Mouse (Mus musculus) CH12.LX (cell line): ENCODE results near the gene Clpb. TPM values are rescaled to one million over a fixed set of nuclear protein-coding genes. Genes with fewer than 3 reads are reported as not detected.

Source experiments
- DNase-seq: peaks from one replicate; pipeline ENCODE4 v3.0.0-alpha.2; 2013; ENCODE audit errors: extremely low read depth
- H3K27ac ChIP-seq: 2 replicates; pipeline ENCODE4 v1.5.1; 2012; ENCODE audit warnings: low read depth, mild to moderate bottlenecking, control low read depth, moderate library complexity; ENCODE audit not compliant: insufficient read depth
- H3K27me3 ChIP-seq: replicated peaks from 2 replicates; pipeline ENCODE3; 2012; ENCODE audit warnings: inconsistent platforms
- H3K36me3 ChIP-seq, 2 experiments: replicated peaks in 1 of 2; 2 replicates each; pipeline versions ENCODE3 to v1.6.1; 2012; ENCODE audit warnings: inconsistent platforms in 1 of 2, low read length in 1 of 2, mild to moderate bottlenecking in 1 of 2, mixed read lengths in 1 of 2, moderate library complexity in 1 of 2; ENCODE audit not compliant: control insufficient read depth in 1 of 2, insufficient read depth in 1 of 2
- H3K4me1 ChIP-seq, 2 experiments: 2 replicates each; pipeline ENCODE4 v1.6.1; 2012; ENCODE audit warnings: inconsistent platforms in 1 of 2, moderate library complexity in 1 of 2; ENCODE audit not compliant: insufficient read depth in 2 of 2, control insufficient read depth in 1 of 2
- H3K4me2 ChIP-seq: 2 replicates; pipeline ENCODE4 v1.6.1; 2012; ENCODE audit warnings: low read depth, mild to moderate bottlenecking, control low read depth; ENCODE audit not compliant: poor library complexity, insufficient read depth, severe bottlenecking
- H3K4me3 ChIP-seq, 3 experiments: fragments of 150-350 bp in 1 of 3; sonication (generic) in 1 of 3; replicated peaks in 1 of 3; 2 replicates each; pipeline versions ENCODE3 to v1.5.1; 2011 to 2012; ENCODE audit warnings: low read depth in 2 of 3, low read length in 2 of 3, mild to moderate bottlenecking in 2 of 3, moderate library complexity in 2 of 3, control low read depth in 1 of 3, improper control_type of control experiment in 1 of 3, inconsistent platforms in 1 of 3, mixed read lengths in 1 of 3; ENCODE audit not compliant: poor library complexity in 1 of 3
- H3K79me2 ChIP-seq: replicated peaks from 2 replicates; pipeline ENCODE4 v1.6.1; 2012; ENCODE audit warnings: mild to moderate bottlenecking, moderate library complexity; ENCODE audit not compliant: control insufficient read depth, poor library complexity, insufficient read depth, severe bottlenecking; ENCODE audit errors: extremely low read depth
- H3K9ac ChIP-seq: 2 replicates; pipeline ENCODE4 v1.6.1; 2012; ENCODE audit warnings: low read depth, mild to moderate bottlenecking, control low read depth, moderate library complexity; ENCODE audit not compliant: insufficient read depth
- H3K9me3 ChIP-seq: replicated peaks from 2 replicates; pipeline ENCODE3; 2012; ENCODE audit warnings: low read length, inconsistent platforms, mixed read lengths
- BHLHE40 ChIP-seq: IDR thresholded peaks from 2 replicates; pipeline ENCODE4 v1.6.1; 2011; ENCODE audit warnings: mild to moderate bottlenecking, low read depth, low read length, improper control_type of control experiment
- CHD1 ChIP-seq: IDR thresholded peaks from 2 replicates; pipeline ENCODE4 v1.6.1; 2012; ENCODE audit warnings: low read depth, low read length, improper control_type of control experiment, inconsistent platforms
- CHD2 ChIP-seq: IDR thresholded peaks from 2 replicates; pipeline ENCODE4 v1.6.1; 2011; ENCODE audit warnings: low read length, improper control_type of control experiment
- CTCF ChIP-seq, 2 experiments: IDR thresholded peaks in 1 of 2; conservative IDR thresholded peaks in 1 of 2; 2 replicates each; pipeline ENCODE4 v1.5.1; 2011 to 2012; ENCODE audit warnings: low read depth in 2 of 2, low read length in 2 of 2, improper control_type of control experiment in 1 of 2, inconsistent platforms in 1 of 2, mild to moderate bottlenecking in 1 of 2, moderate library complexity in 1 of 2
- E2F4 ChIP-seq: IDR thresholded peaks from 2 replicates; pipeline ENCODE4 v1.6.1; 2011; ENCODE audit warnings: low read depth, low read length, improper control_type of control experiment; ENCODE audit not compliant: insufficient replicate concordance
- ELF1 ChIP-seq: IDR thresholded peaks from 2 replicates; pipeline ENCODE4 v1.6.1; 2014; ENCODE audit warnings: low read depth, mild to moderate bottlenecking, inconsistent platforms, low read length, improper control_type of control experiment
- EP300 ChIP-seq: IDR thresholded peaks from 2 replicates; pipeline ENCODE4 v1.6.1; 2011; ENCODE audit warnings: low read length, improper control_type of control experiment
- ETS1 ChIP-seq: conservative IDR thresholded peaks from 2 replicates; pipeline ENCODE4 v1.6.1; 2012; ENCODE audit warnings: low read depth, mild to moderate bottlenecking, inconsistent platforms, low read length, improper control_type of control experiment, moderate library complexity
- GABPA ChIP-seq: IDR thresholded peaks from 2 replicates; pipeline ENCODE4 v1.6.1; 2012; ENCODE audit warnings: low read depth, low read length, improper control_type of control experiment, inconsistent platforms; ENCODE audit not compliant: insufficient replicate concordance
- HCFC1 ChIP-seq: IDR thresholded peaks from 2 replicates; pipeline ENCODE4 v1.6.1; 2012; ENCODE audit warnings: low read depth, mild to moderate bottlenecking, inconsistent platforms, low read length, improper control_type of control experiment
- IRF4 ChIP-seq: IDR thresholded peaks from 2 replicates; pipeline ENCODE4 v1.6.1; 2014; ENCODE audit warnings: low read depth, mild to moderate bottlenecking, inconsistent platforms, low read length, improper control_type of control experiment
- JUN ChIP-seq: IDR thresholded peaks from 2 replicates; pipeline ENCODE4 v1.6.1; 2011; ENCODE audit warnings: low read depth, mild to moderate bottlenecking, low read length, improper control_type of control experiment, moderate library complexity; ENCODE audit not compliant: insufficient read depth
- JUND ChIP-seq: conservative IDR thresholded peaks from 2 replicates; pipeline ENCODE4 v1.6.1; 2011; ENCODE audit warnings: low read depth, low read length, improper control_type of control experiment
- KAT2A ChIP-seq: IDR thresholded peaks from 2 replicates; pipeline ENCODE4 v1.6.1; 2012; ENCODE audit warnings: low read length, improper control_type of control experiment, inconsistent platforms; ENCODE audit not compliant: insufficient replicate concordance
- MAFK ChIP-seq: IDR thresholded peaks from 2 replicates; pipeline ENCODE4 v1.6.1; 2011; ENCODE audit warnings: low read length, improper control_type of control experiment; ENCODE audit not compliant: insufficient replicate concordance
- MAX ChIP-seq: IDR thresholded peaks from 2 replicates; pipeline ENCODE4 v1.6.1; 2011; ENCODE audit warnings: low read length, improper control_type of control experiment
- MAZ ChIP-seq: IDR thresholded peaks from 2 replicates; pipeline ENCODE4 v1.6.1; 2012; ENCODE audit warnings: low read depth, mild to moderate bottlenecking, inconsistent platforms, low read length, improper control_type of control experiment, moderate library complexity
- MEF2A ChIP-seq: IDR thresholded peaks from 2 replicates; pipeline ENCODE4 v1.6.1; 2014; ENCODE audit warnings: low read depth, mild to moderate bottlenecking, inconsistent platforms, low read length, improper control_type of control experiment, borderline replicate concordance
- MXI1 ChIP-seq: IDR thresholded peaks from 2 replicates; pipeline ENCODE4 v1.6.1; 2011; ENCODE audit warnings: mild to moderate bottlenecking, low read depth, low read length, improper control_type of control experiment
- MYC ChIP-seq: IDR thresholded peaks from 2 replicates; pipeline ENCODE4 v1.6.1; 2011; ENCODE audit warnings: low read depth, mild to moderate bottlenecking, improper control_type of control experiment, low read length
- NELFE ChIP-seq: IDR thresholded peaks from 2 replicates; pipeline ENCODE4 v1.6.1; 2011; ENCODE audit warnings: low read depth, low read length, improper control_type of control experiment
- NRF1 ChIP-seq: IDR thresholded peaks from 2 replicates; pipeline ENCODE4 v1.6.1; 2014; ENCODE audit warnings: low read depth, mild to moderate bottlenecking, inconsistent platforms, low read length, improper control_type of control experiment, moderate library complexity
- PAX5 ChIP-seq: IDR thresholded peaks from 2 replicates; pipeline ENCODE4 v1.6.1; 2012; ENCODE audit warnings: low read length, inconsistent platforms, mixed read lengths
- POLR2A ChIP-seq: IDR thresholded peaks from 2 replicates; pipeline ENCODE4 v1.6.1; 2011; ENCODE audit warnings: low read depth, mild to moderate bottlenecking, improper control_type of control experiment, low read length
- POLR2AphosphoS2 ChIP-seq: IDR thresholded peaks from 2 replicates; pipeline ENCODE4 v1.6.1; 2011; ENCODE audit warnings: low read depth, low read length, improper control_type of control experiment
- RAD21 ChIP-seq: IDR thresholded peaks from 2 replicates; pipeline ENCODE4 v1.6.1; 2011; ENCODE audit warnings: low read depth, mild to moderate bottlenecking, low read length, improper control_type of control experiment, moderate library complexity
- RCOR1 ChIP-seq: conservative IDR thresholded peaks from 2 replicates; pipeline ENCODE4 v1.6.1; 2012; ENCODE audit warnings: low read depth, mild to moderate bottlenecking, inconsistent platforms, low read length, improper control_type of control experiment
- SIN3A ChIP-seq: IDR thresholded peaks from 2 replicates; pipeline ENCODE4 v1.6.1; 2012; ENCODE audit warnings: low read length, improper control_type of control experiment, inconsistent platforms
- SMC3 ChIP-seq: IDR thresholded peaks from 2 replicates; pipeline ENCODE4 v1.6.1; 2011; ENCODE audit warnings: low read depth, low read length, improper control_type of control experiment
- TBP ChIP-seq: conservative IDR thresholded peaks from 2 replicates; pipeline ENCODE4 v1.6.1; 2011; ENCODE audit warnings: low read depth, low read length, improper control_type of control experiment
- TCF12 ChIP-seq: IDR thresholded peaks from 2 replicates; pipeline ENCODE4 v1.6.1; 2014; ENCODE audit warnings: low read depth, mild to moderate bottlenecking, inconsistent platforms, low read length, improper control_type of control experiment
- UBTF ChIP-seq: IDR thresholded peaks from 2 replicates; pipeline ENCODE4 v1.6.1; 2012; ENCODE audit warnings: low read depth, mild to moderate bottlenecking, inconsistent platforms, low read length, improper control_type of control experiment, moderate library complexity
- USF1 ChIP-seq: IDR thresholded peaks from 2 replicates; pipeline ENCODE4 v1.6.1; 2014; ENCODE audit warnings: low read depth, mild to moderate bottlenecking, inconsistent platforms, low read length, improper control_type of control experiment
- USF2 ChIP-seq: conservative IDR thresholded peaks from 2 replicates; pipeline ENCODE4 v1.6.1; 2011; ENCODE audit warnings: low read depth, low read length, improper control_type of control experiment
- ZC3H11A ChIP-seq: IDR thresholded peaks from 2 replicates; pipeline ENCODE4 v1.6.1; 2012; ENCODE audit warnings: low read depth, mild to moderate bottlenecking, inconsistent platforms, low read length, improper control_type of control experiment
- ZKSCAN1 ChIP-seq: IDR thresholded peaks from 2 replicates; pipeline ENCODE4 v1.6.1; 2012; ENCODE audit warnings: low read depth, inconsistent platforms, low read length, improper control_type of control experiment, borderline replicate concordance
- ZMIZ1 ChIP-seq: IDR thresholded peaks from 2 replicates; pipeline ENCODE4 v1.6.1; 2012; ENCODE audit warnings: low read depth, mild to moderate bottlenecking, inconsistent platforms, low read length, improper control_type of control experiment
- ZNF384 ChIP-seq: IDR thresholded peaks from 2 replicates; pipeline ENCODE4 v1.6.1; 2012; ENCODE audit warnings: low read depth, low read length, improper control_type of control experiment, inconsistent platforms
- dilution Hi-C: fragments of 300-500 bp; cut with MboI; formaldehyde crosslinking; loops from 2 replicates; pipeline ENCODE4 v1.14.3; 2020; ENCODE audit warnings: low sequenced_read_pairs; ENCODE audit not compliant: extremely low pct_unique_long_range_greater_than_20kb, extremely low pct_ligation_motif_present
- in situ Hi-C: fragments of 300-500 bp; cut with MboI; formaldehyde crosslinking; loops from 3 replicates; pipeline ENCODE4 v1.14.3; 2019; ENCODE audit warnings: low sequenced_read_pairs, low pct_ligation_motif_present, low pct_unique_long_range_greater_than_20kb, mixed read lengths
- polyA plus RNA-seq: library from polyadenylated mRNA; unstranded; fragments of >175 nt; gene quantifications from 2 replicates; pipeline ENCODE4 v1.2.1, GENCODE M21; 2012; ENCODE audit warnings: low read depth; ENCODE audit not compliant: insufficient read length
- total RNA-seq, 2 experiments: library from RNA; depleted of rRNA; stranded (reverse); fragments of 300-350 nt in 1 of 2; fragments of >200 nt in 1 of 2; gene quantifications; 2 replicates each; pipeline ENCODE4 v1.2.3; 2012 to 2014

Clpb gene
- total RNA-seq (2012; rRNA removed): 48.9 and 68.4 TPM in 2 replicates
- total RNA-seq (2014; rRNA removed): 41.7 and 46.0 TPM in 2 replicates
- 25.5 and 29.4 TPM in 2 replicates for polyA plus RNA-seq

DNA sequence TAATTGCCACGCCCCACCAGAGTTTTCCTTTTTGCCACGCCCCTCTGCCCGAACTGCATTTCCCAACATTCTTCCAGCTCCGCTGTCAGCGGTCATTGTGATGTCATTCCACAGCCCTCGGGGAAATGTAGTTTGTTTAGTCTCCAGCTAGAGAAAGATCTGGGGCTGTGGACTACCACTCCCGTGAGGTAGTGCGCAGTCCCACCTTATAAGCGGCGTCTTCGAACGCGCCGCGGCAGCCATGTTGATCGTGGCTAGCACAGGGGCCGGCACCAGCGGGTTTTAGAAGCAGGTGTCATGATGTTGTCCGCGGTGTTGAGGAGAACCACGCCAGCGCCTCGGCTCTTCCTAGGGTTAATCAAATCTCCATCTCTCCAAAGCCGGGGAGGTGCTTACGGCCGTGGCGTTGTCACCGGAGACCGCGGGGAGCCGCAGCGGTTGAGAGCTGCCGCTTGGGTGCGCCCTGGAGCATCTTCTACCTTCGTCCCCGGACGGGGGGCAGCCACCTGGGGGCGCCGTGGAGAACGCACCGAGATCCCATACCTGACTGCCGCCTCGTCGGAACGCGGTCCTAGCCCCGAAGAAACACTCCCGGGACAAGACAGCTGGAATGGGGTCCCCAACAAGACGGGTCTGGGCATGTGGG, at the start of gene Clpb:
TSS of gene Clpb (plus strand) at position 120 of the 646 bp plus-strand sequence.
- peaks cover 4% of the 10 kb centered on the region for H3K27me3 ChIP-seq
- peak within 1 kb of the TSS; percentile 97 for H3K4me2 ChIP-seq
- dilution Hi-C loops: no loop called here
- peak; percentile 96 for DNase-seq
- in situ Hi-C loops: loop anchor here (5.0 to 25.0 kb wide), 3 partner anchors 184 to 599 kb away; partner anchors contain the start of genes Rhog, Rnf121, Stim1 and Xndc1
- peaks cover 0 to 28% of the 10 kb centered on the region in 2 experiments for H3K36me3 ChIP-seq
- no peaks in the 10 kb centered on the region for H3K79me2 ChIP-seq
- H3K9me3 ChIP-seq: peaks cover 3% of the 10 kb centered on the region
- H3K9ac ChIP-seq: peak within 1 kb of the TSS; percentile 62
- no peak within 1 kb of the TSS for H3K27ac ChIP-seq
- TF ChIP-seq HCFC1: peak; percentile 98
- no peak for TF ChIP-seq MAZ
- peak; percentile 73 for TF ChIP-seq SIN3A
- peak; percentile 80 for TF ChIP-seq ELF1
- peak; percentile 48; the same call in 1 of the 2 replicates for TF ChIP-seq POLR2AphosphoS2
- no peak for TF ChIP-seq RAD21
- TF ChIP-seq USF2: no peak
- TF ChIP-seq ZC3H11A: no peak
- TF ChIP-seq E2F4: no peak
- peak; percentile 78; the same call in 1 of the 2 replicates for TF ChIP-seq MYC
- no peak for TF ChIP-seq ZKSCAN1
- peak; percentile 71 for TF ChIP-seq NRF1
- peak; percentile 46; the same call in 1 of the 2 replicates for TF ChIP-seq MAX
- no peak for TF ChIP-seq PAX5
- TF ChIP-seq JUN: 0 out of 2 replicates have a peak, but pooled peaks have one; percentile 23
- peak; percentile 86 for TF ChIP-seq CHD2
- TF ChIP-seq BHLHE40: no peak
- no peak for TF ChIP-seq MAFK
- TF ChIP-seq TBP: peak; percentile 91
- no peak for TF ChIP-seq USF1
- peak; percentile 77; the same call in 1 of the 2 replicates for TF ChIP-seq IRF4
- no peak for TF ChIP-seq EP300
- TF ChIP-seq ETS1: no peak
- TF ChIP-seq CHD1: no peak
- TF ChIP-seq CTCF (conservative IDR thresholded peaks at IDR 0.05 in 1 of 2, IDR thresholded peaks at IDR 0.05 in 1 of 2; ENCODE audit: low read depth in 2 of 2, low read length in 2 of 2): peak; percentile 21 to 99; a peak in 3 of 4 replicates
- peak; percentile 75; the same call in 1 of the 2 replicates for TF ChIP-seq NELFE
- peak; percentile 30 for TF ChIP-seq SMC3
- peak; percentile 48 for TF ChIP-seq TCF12
- no peak for TF ChIP-seq JUND
- peak; percentile 97; the same call in 1 of the 2 replicates for TF ChIP-seq GABPA
- no peak for TF ChIP-seq MEF2A
- no peak for TF ChIP-seq ZNF384
- no peak for TF ChIP-seq ZMIZ1
- TF ChIP-seq UBTF: no peak
- TF ChIP-seq MXI1: peak; percentile 89
- TF ChIP-seq KAT2A: peak; percentile 100
- no peak for TF ChIP-seq RCOR1
- peak; percentile 76; the same call in 1 of the 2 replicates for TF ChIP-seq POLR2A
- H3K4me1 ChIP-seq: peaks cover 6 to 37% of the 10 kb centered on the region in 2 experiments; a peak in 3 of 4 replicates
- peak within 1 kb of the TSS; percentile 63 to 82 (median 77) for H3K4me3 ChIP-seq
